Comparison of ENCODE assay signal across 9 mouse cellular contexts in genomic region chr17:65146376-65146775, GRCm38 (mm10).
DNase-seq lines count a peak whose midpoint lies in the region; ATAC-seq and TF ChIP-seq lines count a peak whose summit lies in the region.
"Had no signal": no experiment of that assay in that cellular context is flagged by ENCODE, and none has a peak within 500 bp of the region (broad histone marks: within the 10 kb centered on the region; RNA-seq: fewer than 3 reads in every experiment).

No protein-coding gene starts in this region.

- H3K27ac ChIP-seq in intestine, postnatal 0 days (ENCODE audit: low read depth, low read length), result no peak overlapping the region

- H3K27me3 ChIP-seq in intestine, postnatal 0 days (replicated peaks; ENCODE audit: control insufficient read depth, insufficient read depth, low read length), result no peaks in the 10 kb centered on the region

- 78% methylated on average over 2 of the region's 2 CpGs for WGBS in intestine, postnatal 0 days

- no peaks in the 10 kb centered on the region for H3K9me3 ChIP-seq in intestine, postnatal 0 days (ENCODE audit: control insufficient read depth)

- intact Hi-C loops in left cerebral cortex, postnatal 14 days (cut with DNase I), result no loop called here

- no peaks in the 10 kb centered on the region for H3K36me3 ChIP-seq in intestine, postnatal 0 days (ENCODE audit: control insufficient read depth, insufficient read depth)

- peak; percentile 20 for DNase-seq in gastrocnemius, postnatal 25 days
- DNase-seq in gastrocnemius, postnatal 10 days, result no peak
- DNase-seq in brain, embryonic 18.5 days (ENCODE audit: low read depth, low spot score), result peak; percentile 26
- peak; percentile 49 for DNase-seq in heart, adult 8-10 months (ENCODE audit: low spot score)
- DNase-seq in left cerebral cortex, postnatal 14 days (ENCODE audit: low spot score in 2 of 2), result peak; percentile 52 to 53
- no peak for DNase-seq in spleen, postnatal 4 days (ENCODE audit: low spot score in 2 of 2)
- DNase-seq in yolk sac, embryonic 10.5 days (ENCODE audit: low spot score), result no peak

- ATAC-seq in intestine, postnatal 0 days, result no peak

- no peak overlapping the region for H3K4me3 ChIP-seq in intestine, postnatal 0 days (ENCODE audit: low read depth, low read length)
- H3K4me3 ChIP-seq: myocyte had no signal

- no peak overlapping the region for H3K4me2 ChIP-seq in intestine, postnatal 0 days (replicated peaks; ENCODE audit: low read depth)

- H3K9ac ChIP-seq in intestine, postnatal 0 days (ENCODE audit: low read depth, low read length), result no peak overlapping the region

- TF ChIP-seq CTCF in intestine, postnatal 0 days (IDR thresholded peaks at IDR 0.05; ENCODE audit: low read depth), result no peak

- H3K4me1 ChIP-seq in intestine, postnatal 0 days (replicated peaks; ENCODE audit: control insufficient read depth, insufficient read depth, low read length), result no peaks in the 10 kb centered on the region

Comparison
In these comparisons a context has a peak if more than half of its experiments do, and no peak if none do; other contexts are left out.
1. DNase-seq: peak in gastrocnemius, postnatal 25 days (single experiment), brain, embryonic 18.5 days (single experiment), heart, adult 8-10 months (single experiment) and left cerebral cortex, postnatal 14 days (2 of 2); none in gastrocnemius, postnatal 10 days (single experiment), spleen, postnatal 4 days (0 of 2) and yolk sac, embryonic 10.5 days (single experiment).